Mouse (Mus musculus) stomach, embryonic 14.5 days (tissue): ENCODE results near the gene 2510039O18Rik. TPM values are rescaled to one million over a fixed set of nuclear protein-coding genes. Genes with fewer than 3 reads are reported as not detected.

Experiments used
- ATAC-seq: fragments of 200-750 bp; cut with Nextera tagmentation; 2 replicates; pipeline ENCODE4 v1.8.0; 2017; ENCODE audit warnings: low read depth, moderate TSS enrichment; ENCODE audit not compliant: insufficient number of reproducible peaks, insufficient read depth, low FRiP score
- H3K27ac ChIP-seq: fragments of 300-500 bp; sonication (generic); 2 replicates; pipeline ENCODE4 v1.5.1; 2014; ENCODE audit warnings: mild to moderate bottlenecking, low read length, moderate library complexity, mixed read lengths
- H3K27me3 ChIP-seq: fragments of 300-500 bp; sonication (generic); 2 replicates; pipeline ENCODE4 v1.6.1; 2014; ENCODE audit warnings: low read length, control low read depth, mixed read lengths; ENCODE audit not compliant: control insufficient read depth, insufficient read depth
- H3K36me3 ChIP-seq: fragments of 300-500 bp; sonication (generic); 2 replicates; pipeline ENCODE4 v1.6.1; 2014; ENCODE audit warnings: mild to moderate bottlenecking, control low read depth, low read length, moderate library complexity, mixed read lengths; ENCODE audit not compliant: control insufficient read depth, insufficient read depth
- H3K4me1 ChIP-seq: fragments of 300-500 bp; sonication (generic); 2 replicates; pipeline ENCODE4 v1.6.1; 2014; ENCODE audit warnings: low read length, control low read depth, mixed read lengths; ENCODE audit not compliant: control insufficient read depth, insufficient read depth
- H3K4me2 ChIP-seq: fragments of 300-500 bp; sonication (generic); replicated peaks from 2 replicates; pipeline ENCODE4 v1.6.1; 2014; ENCODE audit warnings: low read depth, low read length, control low read depth
- H3K4me3 ChIP-seq: fragments of 300-500 bp; sonication (generic); 2 replicates; pipeline ENCODE4 v1.5.1; 2014; ENCODE audit warnings: low read depth, low read length, control low read depth
- H3K9ac ChIP-seq: fragments of 300-500 bp; sonication (generic); replicated peaks from 2 replicates; pipeline ENCODE4 v1.6.1; 2014; ENCODE audit warnings: low read depth, mild to moderate bottlenecking, control low read depth, low read length, moderate library complexity, mixed read lengths
- H3K9me3 ChIP-seq: fragments of 300-500 bp; sonication (generic); 2 replicates; pipeline ENCODE4 v1.6.1; 2016; ENCODE audit warnings: low read depth, low read length, control low read depth; ENCODE audit not compliant: control insufficient read depth
- WGBS: fragments of 180-500 bp; shearing (Covaris S2); extraction: QIAGEN DNeasy Blood & Tissue Kit; methylation state at CpG from one replicate; pipeline ENCODE4 v1.1.7; 2014; 5-methylcytosine and 5-hydroxymethylcytosine counted together
- polyA plus RNA-seq: library from polyadenylated mRNA; unstranded; fragments of >200 nt; fragmentation: Nextera tagmentation; extraction: Ambion mirVana; gene quantifications from 2 replicates; pipeline ENCODE4 v1.2.1, GENCODE M21; 2014

2510039O18Rik gene
- polyA plus RNA-seq = 17.6 and 20.0 TPM in 2 replicates

DNA sequence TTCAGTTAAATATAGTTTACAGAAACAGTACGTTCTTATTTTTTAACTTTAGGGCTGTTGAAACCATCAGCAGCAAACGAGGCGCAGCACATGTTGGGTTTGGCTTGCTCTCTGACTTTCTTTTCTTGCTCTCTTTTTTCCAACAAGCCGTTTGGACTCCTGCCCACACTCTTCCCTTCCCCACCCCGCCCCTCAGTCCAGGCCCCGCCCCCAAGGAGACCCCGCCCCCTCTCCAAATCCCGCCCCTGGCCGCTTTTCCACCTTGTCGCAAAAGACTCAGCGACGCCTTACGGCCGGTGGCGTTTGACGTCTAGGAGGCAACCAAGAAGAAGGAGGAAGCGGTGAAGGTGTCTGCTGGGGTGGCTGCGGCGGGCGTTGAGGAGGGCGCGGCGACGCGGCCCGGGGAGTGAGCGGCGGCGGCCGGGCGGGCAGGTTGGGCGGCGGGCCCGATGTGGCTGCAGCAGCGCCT, at the start of gene 2510039O18Rik:
2510039O18Rik (plus strand) TSS at position 320 of the 469 bp plus-strand sequence.
- WGBS = 1% methylated on average over 35 of the region's 35 CpGs
- Histone ChIP-seq H3K4me3 (peak within 1 kb of the TSS; percentile 81), H3K4me1 (peaks cover 22% of the 10 kb centered on the region), H3K27me3 (no peaks in the 10 kb centered on the region), H3K27ac (peak within 1 kb of the TSS; percentile 76), H3K9me3 (no peaks in the 10 kb centered on the region), H3K9ac (peak within 1 kb of the TSS; percentile 79), H3K4me2 (peak within 1 kb of the TSS; percentile 97), H3K36me3 (peaks cover 19% of the 10 kb centered on the region)
- peak; percentile 67 for ATAC-seq

GRCm38 (mm10) chr4:147895815-147896330, 44.8 kb upstream of the 2510039O18Rik start:
- no peak overlapping the region for H3K27ac ChIP-seq
- H3K4me2 ChIP-seq = no peak overlapping the region
- no peak overlapping the region for H3K4me3 ChIP-seq
- H3K4me1 ChIP-seq = no peaks in the 10 kb centered on the region
- ATAC-seq = no peak
- no peaks in the 10 kb centered on the region for H3K9me3 ChIP-seq
- H3K36me3 ChIP-seq = peaks cover 67% of the 10 kb centered on the region
- no peaks in the 10 kb centered on the region for H3K27me3 ChIP-seq
- H3K9ac ChIP-seq = no peak overlapping the region
- WGBS = 91% methylated on average over 4 of the region's 4 CpGs

GRCm38 (mm10) chr4:147896411-147896810, 44.3 kb upstream of the 2510039O18Rik start:
- Histone ChIP-seq H3K4me2 (no peak overlapping the region), H3K36me3 (peaks cover 67% of the 10 kb centered on the region), H3K9ac (no peak overlapping the region), H3K27me3 (no peaks in the 10 kb centered on the region), H3K9me3 (no peaks in the 10 kb centered on the region), H3K27ac (no peak overlapping the region), H3K4me1 (no peaks in the 10 kb centered on the region), H3K4me3 (no peak overlapping the region)
- no peak for ATAC-seq
- WGBS = 60% methylated on average over 1 of the region's 1 CpGs

DNA sequence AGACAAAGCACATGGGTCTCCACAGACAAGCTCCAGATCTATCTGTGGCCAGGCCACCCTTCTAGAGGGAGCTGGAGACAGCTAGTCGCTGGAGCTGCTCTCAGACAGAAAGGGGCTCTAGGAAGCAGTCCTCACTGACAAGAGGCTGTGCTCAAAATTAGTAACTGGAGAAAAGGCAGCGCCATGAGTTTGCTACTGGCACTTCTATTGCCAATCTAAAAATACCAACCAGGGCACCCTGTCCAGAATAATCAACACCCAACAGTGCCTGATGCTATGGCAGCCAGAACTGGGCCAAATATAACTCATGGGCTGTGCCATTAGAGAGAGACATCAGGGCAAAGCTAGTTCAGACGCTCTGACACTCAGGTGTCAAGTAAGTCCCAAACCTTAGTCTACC, 43.3 kb upstream of the 2510039O18Rik start:
- Histone ChIP-seq H3K9me3 (no peaks in the 10 kb centered on the region), H3K4me1 (no peaks in the 10 kb centered on the region), H3K27ac (no peak overlapping the region), H3K9ac (no peak overlapping the region), H3K36me3 (peaks cover 63% of the 10 kb centered on the region), H3K4me3 (no peak overlapping the region), H3K27me3 (no peaks in the 10 kb centered on the region), H3K4me2 (no peak overlapping the region)
- WGBS = 81% methylated on average over 3 of the region's 3 CpGs
- no peak for ATAC-seq

DNA sequence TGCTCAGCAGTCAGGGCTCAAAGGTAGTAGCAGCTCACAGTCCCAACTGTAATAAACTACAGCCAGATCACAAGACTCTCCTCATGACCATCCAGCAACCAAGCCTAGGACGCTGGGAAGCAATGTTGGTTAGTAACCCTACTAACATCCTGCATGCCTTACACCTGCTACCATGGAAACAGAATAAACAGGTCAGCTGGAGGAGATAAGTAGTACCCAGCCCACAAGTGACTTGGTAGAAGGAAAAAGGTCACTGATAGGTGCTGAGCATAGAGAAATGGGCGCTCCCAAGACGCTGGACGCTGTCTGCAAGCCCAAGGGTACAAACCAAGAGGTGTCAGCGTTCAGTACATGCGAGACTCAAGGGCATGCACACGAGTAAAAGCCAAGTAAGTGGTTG, 40.2 kb upstream of the 2510039O18Rik start:
- H3K9me3 ChIP-seq = no peaks in the 10 kb centered on the region
- ATAC-seq = no peak
- 79% methylated on average over 7 of the region's 7 CpGs for WGBS
- peaks cover 51% of the 10 kb centered on the region for H3K36me3 ChIP-seq
- H3K4me1 ChIP-seq = peaks cover 6% of the 10 kb centered on the region; the same call in 1 of the 2 replicates
- no peaks in the 10 kb centered on the region for H3K27me3 ChIP-seq
- no peak overlapping the region for H3K4me3 ChIP-seq
- H3K9ac ChIP-seq = no peak overlapping the region
- no peak overlapping the region for H3K27ac ChIP-seq
- no peak overlapping the region for H3K4me2 ChIP-seq

DNA sequence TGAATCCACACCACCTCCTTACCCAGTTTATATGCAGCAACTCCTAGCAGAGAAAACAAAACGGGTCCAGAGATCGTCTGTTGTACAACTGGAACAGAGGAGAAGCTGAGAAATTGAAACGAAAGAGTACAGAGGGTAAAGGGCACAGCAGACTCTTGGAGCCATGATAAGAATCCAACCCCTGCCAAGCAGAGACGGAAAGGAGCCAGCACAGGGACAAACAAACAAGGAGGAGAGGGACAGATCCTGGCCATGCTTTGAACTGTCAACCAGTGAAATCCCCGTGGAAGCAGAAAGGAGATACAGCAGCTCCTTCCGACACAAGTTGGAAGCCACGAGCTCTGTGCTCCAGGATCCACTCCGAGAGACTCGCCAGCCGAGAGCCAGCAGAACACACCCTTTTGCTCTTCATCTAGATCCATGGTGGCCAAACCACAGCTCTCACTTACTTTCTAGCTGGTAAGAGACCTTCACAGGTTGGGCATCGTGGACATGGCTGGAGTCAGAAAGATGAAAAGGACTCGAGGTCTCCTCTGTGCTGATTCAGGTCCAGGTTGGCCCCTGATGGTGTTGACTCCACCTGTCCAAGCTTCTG, 37.7 kb upstream of the 2510039O18Rik start:
- no peak overlapping the region for H3K27ac ChIP-seq
- no peaks in the 10 kb centered on the region for H3K9me3 ChIP-seq
- peaks cover 27% of the 10 kb centered on the region; the same call in 1 of the 2 replicates for H3K36me3 ChIP-seq
- H3K4me1 ChIP-seq = peaks cover 6% of the 10 kb centered on the region; the same call in 1 of the 2 replicates
- H3K9ac ChIP-seq = no peak overlapping the region
- ATAC-seq = no peak
- no peak overlapping the region for H3K4me2 ChIP-seq
- WGBS = 93% methylated on average over 12 of the region's 12 CpGs
- H3K27me3 ChIP-seq = no peaks in the 10 kb centered on the region
- 0 out of 2 replicates have a peak overlapping the region, but pooled peaks have one; percentile 82 for H3K4me3 ChIP-seq

- Histone ChIP-seq H3K4me1 (peaks cover 6% of the 10 kb centered on the region; the same call in 1 of the 2 replicates), H3K9ac (peak overlapping the region; percentile 72; the same call in 1 of the 2 replicates), H3K36me3 (peaks cover 21% of the 10 kb centered on the region; the same call in 1 of the 2 replicates), H3K27ac (no peak overlapping the region), H3K4me3 (peak overlapping the region; percentile 82), H3K4me2 (peak overlapping the region; percentile 78), H3K27me3 (no peaks in the 10 kb centered on the region), H3K9me3 (no peaks in the 10 kb centered on the region)
- 72% methylated on average over 3 of the region's 3 CpGs for WGBS
- ATAC-seq = no peak
Observed at GRCm38 (mm10) chr4:147903601-147904000, 37.1 kb upstream of the 2510039O18Rik start.

DNA sequence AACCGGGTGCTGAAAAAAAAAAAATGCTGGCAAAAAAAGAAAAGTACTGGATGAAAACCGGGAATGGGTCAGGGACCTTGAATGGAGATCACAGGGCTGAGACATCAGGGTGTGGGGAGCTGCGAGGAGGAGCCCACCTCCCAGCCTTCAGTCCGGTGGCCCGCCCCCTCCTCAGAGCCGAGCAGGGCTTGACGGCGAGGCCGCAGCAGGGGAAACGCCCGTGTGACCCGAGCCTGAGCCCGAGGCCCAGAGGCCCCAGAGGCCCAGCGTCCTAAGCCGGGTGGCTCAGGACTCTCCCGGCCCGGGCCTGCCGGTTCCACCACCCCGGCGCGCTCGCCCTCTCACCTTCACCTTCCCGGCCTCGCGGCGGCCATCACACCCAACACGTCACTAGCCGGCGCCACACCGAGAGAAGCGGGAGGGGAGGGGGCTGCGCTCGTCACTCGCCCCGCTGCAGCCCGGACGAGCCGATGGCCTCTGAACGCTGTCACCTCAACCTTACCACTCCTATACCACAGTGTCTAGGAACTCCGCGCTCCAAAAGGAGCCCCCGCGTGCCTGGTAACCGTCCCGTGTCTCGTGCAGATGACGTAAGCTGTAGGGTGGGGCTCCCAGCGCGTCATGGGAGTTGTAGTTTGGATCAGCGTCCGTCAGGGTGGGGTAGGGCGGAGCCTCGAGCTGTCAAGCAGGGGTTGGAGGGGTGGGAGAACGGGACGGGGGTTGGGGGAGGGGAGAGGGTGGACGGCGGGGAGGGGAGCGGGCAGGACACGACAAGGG, 36.2 kb upstream of the 2510039O18Rik start, which contains the start of gene Mfn2:
Mfn2 (minus strand) TSS at position 392 of the 777 bp plus-strand sequence.
- Histone ChIP-seq H3K4me2 (peak within 1 kb of the TSS; percentile 78), H3K27me3 (no peaks in the 10 kb centered on the region), H3K4me3 (peak within 1 kb of the TSS; percentile 82), H3K27ac (peak within 1 kb of the TSS; percentile 72), H3K9ac (peak within 1 kb of the TSS; percentile 72), H3K9me3 (no peaks in the 10 kb centered on the region), H3K4me1 (peaks cover 6% of the 10 kb centered on the region; the same call in 1 of the 2 replicates), H3K36me3 (peaks cover 12% of the 10 kb centered on the region; the same call in 1 of the 2 replicates)
- under 1% methylated on average over 58 of the region's 59 CpGs for WGBS
- ATAC-seq = peak; percentile 93
